Mouse (Mus musculus) brain, embryonic 14.5 days (tissue): Measurements from ENCODE around the gene Nde1. TPM values are rescaled to one million over a fixed set of nuclear protein-coding genes. Genes with fewer than 3 reads are reported as not detected.
A peak's percentile ranks its signal among the peaks of the same experiment; 100 is the strongest.

Experiments used
- DNase-seq: peaks from one replicate; pipeline ENCODE4 v3.0.0-alpha.2; 2011; ENCODE audit warnings: low read depth
- CTCF ChIP-seq: fragments of 200-500 bp; IDR thresholded peaks from 2 replicates; pipeline ENCODE4 v1.5.1; 2012; ENCODE audit warnings: inconsistent platforms, mild to moderate bottlenecking, moderate library complexity, borderline replicate concordance; ENCODE audit not compliant: insufficient read depth, insufficient read length; ENCODE audit errors: extremely low read depth
- POLR2A ChIP-seq: fragments of 200-500 bp; IDR thresholded peaks from 2 replicates; pipeline ENCODE4 v1.6.1; 2012; ENCODE audit warnings: mild to moderate bottlenecking, inconsistent platforms, borderline replicate concordance; ENCODE audit not compliant: poor library complexity, insufficient read depth, insufficient read length, severe bottlenecking; ENCODE audit errors: extremely low read depth
- polyA plus RNA-seq: library from polyadenylated mRNA; depleted of rRNA; stranded (reverse); fragments of >200 nt; gene quantifications from 2 replicates; pipeline ENCODE4 v1.2.3, GENCODE M21; 2012; rRNA removed

Nde1 gene
- 35.9 and 53.5 TPM in 2 replicates for polyA plus RNA-seq

- DNase-seq = peak; percentile 95
Measured at GRCm38 (mm10) chr16:14162988-14163416, at the start of gene Nde1, which contains the start of gene Marf1. Nde1 (plus strand) TSS chr16:14163275. Marf1 (minus strand) TSS chr16:14163351.

GRCm38 (mm10) chr16:14117299-14117698 lies 45.8 kb upstream of the Nde1 start:
- no peak for DNase-seq
- TF ChIP-seq POLR2A = no peak

More at GRCm38 (mm10) chr16:14162988-14163416, at the start of gene Nde1, which contains the start of gene Marf1:
- peak; percentile 82 for TF ChIP-seq POLR2A
- TF ChIP-seq CTCF = no peak

GRCm38 (mm10) chr16:14120941-14121340 lies 42.1 kb upstream of the Nde1 start:
- TF ChIP-seq POLR2A (no peak), CTCF (no peak)
- no peak for DNase-seq

- TF ChIP-seq POLR2A = no peak
- no peak for TF ChIP-seq CTCF
- no peak for DNase-seq
Measured at GRCm38 (mm10) chr16:14121563-14121962, 41.5 kb upstream of the Nde1 start.

DNA sequence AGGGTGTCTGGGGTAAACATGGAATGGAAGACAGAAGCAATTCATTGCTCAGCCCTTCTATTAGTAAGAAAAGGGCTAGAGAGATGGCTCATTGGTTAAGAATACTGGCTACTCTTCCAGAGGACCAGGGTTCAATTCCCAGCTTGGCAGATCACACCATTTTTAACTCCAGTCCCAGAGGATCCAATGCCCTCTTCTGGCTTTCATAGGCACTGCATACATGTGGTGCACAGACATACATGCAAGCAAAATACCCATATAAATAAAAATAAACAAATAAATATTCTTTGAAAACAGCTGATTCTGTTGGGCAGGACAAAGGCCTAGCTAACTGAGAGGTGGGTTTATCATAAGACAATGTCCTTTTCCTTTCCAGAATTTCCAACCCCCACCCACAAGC lies 40.5 kb upstream of the Nde1 start:
- TF ChIP-seq CTCF = no peak
- TF ChIP-seq POLR2A = no peak
- no peak for DNase-seq

GRCm38 (mm10) chr16:14123901-14124300 lies 39.2 kb upstream of the Nde1 start:
- DNase-seq = no peak

GRCm38 (mm10) chr16:14124709-14125108 lies 38.4 kb upstream of the Nde1 start:
- DNase-seq = no peak
- TF ChIP-seq CTCF (no peak), POLR2A (no peak)

More at GRCm38 (mm10) chr16:14123901-14124300, 39.2 kb upstream of the Nde1 start:
- TF ChIP-seq CTCF (no peak), POLR2A (no peak)

DNA sequence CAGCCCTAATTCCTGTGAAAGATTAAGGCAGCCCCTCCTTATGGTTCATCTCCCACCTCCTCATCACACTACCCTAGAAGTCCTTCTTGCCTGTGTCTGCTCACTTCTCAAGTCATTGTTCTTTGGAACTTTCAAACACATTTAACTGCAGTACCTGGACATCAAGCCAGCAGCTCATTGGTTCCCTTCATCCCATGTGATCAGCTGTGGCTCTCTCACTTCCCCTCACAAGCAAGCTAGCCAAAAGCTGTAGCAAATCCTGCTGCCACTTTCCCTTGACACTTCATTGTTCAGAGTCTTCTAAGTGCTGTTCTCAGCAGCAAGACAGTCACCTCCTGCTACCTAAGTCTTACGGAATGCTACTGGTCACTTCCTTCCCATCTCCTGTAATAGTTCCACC lies 37.8 kb upstream of the Nde1 start:
- no peak for TF ChIP-seq CTCF
- TF ChIP-seq POLR2A = no peak
- no peak for DNase-seq

DNA sequence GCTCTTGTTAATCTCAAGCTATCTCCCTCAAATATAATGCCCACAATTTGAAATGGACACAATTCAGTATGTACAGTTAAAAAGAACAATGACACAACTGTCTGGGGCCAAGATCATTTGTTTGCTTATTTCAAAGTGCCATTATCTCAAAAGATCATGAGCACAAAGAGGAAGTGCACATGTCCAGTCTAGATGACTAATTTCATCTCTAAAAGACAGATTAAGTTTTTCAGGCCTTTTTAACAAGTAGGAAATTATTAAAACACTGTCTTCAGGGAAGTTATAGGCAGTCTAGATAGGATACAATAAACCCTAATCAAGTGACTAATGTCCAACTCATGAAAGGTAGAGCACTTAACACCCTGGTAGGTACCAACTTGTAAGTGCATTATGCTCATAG lies 34.1 kb upstream of the Nde1 start:
- DNase-seq = no peak

DNA sequence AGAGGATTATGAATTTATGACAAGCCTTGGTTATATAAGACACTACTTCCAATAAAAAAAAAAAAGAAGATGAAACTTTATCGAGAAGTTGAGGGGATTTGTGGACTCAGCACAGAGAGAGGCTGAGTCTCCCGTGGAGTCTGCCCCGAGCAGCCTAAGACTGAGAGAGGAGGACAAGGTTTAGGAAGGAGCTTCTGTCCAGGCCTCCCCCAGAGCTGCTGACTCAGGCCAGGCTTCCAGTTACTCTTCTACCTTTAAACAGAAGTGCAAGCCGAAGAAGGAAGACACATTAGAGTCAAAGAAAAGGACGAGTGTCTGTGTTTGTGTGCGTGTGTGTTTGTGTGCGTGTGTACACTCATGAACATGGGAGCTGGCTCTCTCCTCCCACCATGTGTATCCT lies 32.3 kb upstream of the Nde1 start:
- TF ChIP-seq POLR2A = no peak
- no peak for TF ChIP-seq CTCF
- DNase-seq = no peak

More for the DNA sequence above, 34.1 kb upstream of the Nde1 start:
- no peak for TF ChIP-seq CTCF
- no peak for TF ChIP-seq POLR2A

DNA sequence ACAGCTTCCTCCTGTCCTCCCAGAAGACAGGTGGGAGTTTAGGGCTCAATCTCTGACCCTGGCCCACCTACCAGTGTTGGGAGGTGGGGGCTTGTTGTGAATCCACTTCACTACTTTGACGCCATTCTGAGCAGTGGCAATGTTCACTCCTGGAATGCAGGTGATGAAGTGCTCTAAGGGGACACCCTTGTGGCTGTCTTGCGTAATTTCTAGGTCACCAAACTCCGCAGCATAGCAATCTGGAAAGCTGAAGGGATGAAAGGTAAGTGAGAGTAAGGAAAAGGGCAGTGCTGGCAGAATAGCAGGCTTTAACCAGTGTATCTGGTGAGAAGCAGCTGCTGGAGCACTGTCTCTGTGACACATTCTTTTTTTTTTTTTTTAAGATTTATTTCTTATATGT lies 31.7 kb upstream of the Nde1 start:
- DNase-seq = peak; percentile 15

GRCm38 (mm10) chr16:14131838-14132237 lies 31.2 kb upstream of the Nde1 start:
- DNase-seq = no peak
- TF ChIP-seq POLR2A (no peak), CTCF (no peak)

More for the DNA sequence above, 31.7 kb upstream of the Nde1 start:
- no peak for TF ChIP-seq POLR2A
- TF ChIP-seq CTCF = peak; percentile 15; the same call in 1 of the 2 replicates

- DNase-seq = no peak
- TF ChIP-seq CTCF (no peak), POLR2A (no peak)
Measured at GRCm38 (mm10) chr16:14135014-14135413, 28.1 kb upstream of the Nde1 start.

- TF ChIP-seq POLR2A (no peak), CTCF (no peak)
- peak; percentile 9 for DNase-seq
Measured at GRCm38 (mm10) chr16:14137976-14138561, 25.0 kb upstream of the Nde1 start.
